Mouse (Mus musculus) MEL (cell line): Measurements from ENCODE around the gene Gfra1. TPM values are rescaled to one million over a fixed set of nuclear protein-coding genes. Genes with fewer than 3 reads are reported as not detected.

ENCODE experiments used
- DNase-seq: peaks from one replicate; pipeline ENCODE4 v3.0.0; 2011; ENCODE audit warnings: low read depth, low spot score
- H3K27ac ChIP-seq: 2 replicates; pipeline ENCODE4 v1.5.1; 2012; ENCODE audit warnings: low read depth, mild to moderate bottlenecking, control low read depth, low read length, moderate library complexity; ENCODE audit not compliant: control insufficient read depth
- H3K27me3 ChIP-seq, 2 experiments: fragments of 150-350 bp in 1 of 2; sonication (generic) in 1 of 2; 2 replicates each; pipeline ENCODE4 v1.6.1; 2012; ENCODE audit warnings: low read length in 2 of 2, mild to moderate bottlenecking in 2 of 2, improper control_type of control experiment in 1 of 2, moderate library complexity in 1 of 2; ENCODE audit not compliant: insufficient read depth in 2 of 2, control insufficient read depth in 1 of 2
- H3K36me3 ChIP-seq, 2 experiments: 2 replicates each; pipeline ENCODE4 v1.6.1; 2012 to 2014; ENCODE audit warnings: low read length in 2 of 2, improper control_type of control experiment in 1 of 2, inconsistent platforms in 1 of 2, mild to moderate bottlenecking in 1 of 2; ENCODE audit not compliant: insufficient read depth in 2 of 2, control insufficient read depth in 1 of 2
- H3K4me1 ChIP-seq, 2 experiments: fragments of 150-350 bp in 1 of 2; sonication (generic) in 1 of 2; 2 replicates each; pipeline ENCODE4 v1.6.1; 2012; ENCODE audit warnings: low read length in 2 of 2, improper control_type of control experiment in 1 of 2, mild to moderate bottlenecking in 1 of 2; ENCODE audit not compliant: insufficient read depth in 2 of 2, control insufficient read depth in 1 of 2
- H3K4me3 ChIP-seq, 2 experiments: fragments of 150-350 bp in 1 of 2; sonication (generic) in 1 of 2; 2 replicates each; pipeline ENCODE4 v1.5.1; 2012; ENCODE audit warnings: low read depth in 2 of 2, low read length in 2 of 2, mild to moderate bottlenecking in 2 of 2, moderate library complexity in 2 of 2, control low read depth in 1 of 2, improper control_type of control experiment in 1 of 2; ENCODE audit not compliant: control insufficient read depth in 1 of 2, insufficient read depth in 1 of 2
- H3K79me2 ChIP-seq: 2 replicates; pipeline ENCODE4 v1.6.1; 2012; ENCODE audit warnings: mild to moderate bottlenecking, low read length, moderate library complexity; ENCODE audit not compliant: control insufficient read depth, poor library complexity, insufficient read depth
- H3K9ac ChIP-seq: 2 replicates; pipeline ENCODE4 v1.6.1; 2012; ENCODE audit warnings: low read depth, mild to moderate bottlenecking, control low read depth, low read length, moderate library complexity; ENCODE audit not compliant: control insufficient read depth, poor library complexity, severe bottlenecking
- H3K9me3 ChIP-seq: fragments of 150-350 bp; sonication (generic); replicated peaks from 2 replicates; pipeline ENCODE4 v1.6.1; 2012; ENCODE audit warnings: mild to moderate bottlenecking, low read length, improper control_type of control experiment, moderate library complexity; ENCODE audit not compliant: insufficient read depth
- CHD2 ChIP-seq: IDR thresholded peaks from 2 replicates; pipeline ENCODE4 v1.6.1; 2011; ENCODE audit warnings: low read length, improper control_type of control experiment
- ELF1 ChIP-seq: IDR thresholded peaks from 2 replicates; pipeline ENCODE4 v1.6.1; 2014; ENCODE audit warnings: low read depth, mild to moderate bottlenecking, inconsistent platforms, low read length, improper control_type of control experiment, moderate library complexity
- ETS1 ChIP-seq: IDR thresholded peaks from 2 replicates; pipeline ENCODE4 v1.6.1; 2012; ENCODE audit warnings: low read depth, mild to moderate bottlenecking, inconsistent platforms, low read length, improper control_type of control experiment, moderate library complexity
- GABPA ChIP-seq: IDR thresholded peaks from 2 replicates; pipeline ENCODE4 v1.6.1; 2012; ENCODE audit warnings: low read depth, mild to moderate bottlenecking, inconsistent platforms, low read length, improper control_type of control experiment, moderate library complexity
- GATA1 ChIP-seq: IDR thresholded peaks from 2 replicates; pipeline ENCODE4 v1.6.1; 2011; ENCODE audit warnings: low read depth, low read length, improper control_type of control experiment
- HCFC1 ChIP-seq: IDR thresholded peaks from 2 replicates; pipeline ENCODE4 v1.6.1; 2012; ENCODE audit warnings: low read depth, mild to moderate bottlenecking, inconsistent platforms, low read length, improper control_type of control experiment, moderate library complexity
- MAFK ChIP-seq: IDR thresholded peaks from 2 replicates; pipeline ENCODE4 v1.6.1; 2011; ENCODE audit warnings: low read depth, mild to moderate bottlenecking, low read length, improper control_type of control experiment, borderline replicate concordance
- MAX ChIP-seq: IDR thresholded peaks from 2 replicates; pipeline ENCODE4 v1.6.1; 2011; ENCODE audit warnings: low read length, improper control_type of control experiment
- MXI1 ChIP-seq: IDR thresholded peaks from 2 replicates; pipeline ENCODE4 v1.6.1; 2011; ENCODE audit warnings: mild to moderate bottlenecking, low read depth, low read length, improper control_type of control experiment
- MYC ChIP-seq: IDR thresholded peaks from 2 replicates; pipeline ENCODE4 v1.6.1; 2011; ENCODE audit warnings: low read depth, mild to moderate bottlenecking, low read length, improper control_type of control experiment, moderate library complexity
- NELFE ChIP-seq: IDR thresholded peaks from 2 replicates; pipeline ENCODE4 v1.6.1; 2011; ENCODE audit warnings: low read depth, low read length, improper control_type of control experiment
- NRF1 ChIP-seq: IDR thresholded peaks from 2 replicates; pipeline ENCODE4 v1.6.1; 2014; ENCODE audit warnings: low read depth, mild to moderate bottlenecking, inconsistent platforms, low read length, improper control_type of control experiment, moderate library complexity; ENCODE audit not compliant: poor library complexity, insufficient read depth, severe bottlenecking
- RAD21 ChIP-seq: IDR thresholded peaks from 2 replicates; pipeline ENCODE4 v1.6.1; 2011; ENCODE audit warnings: mild to moderate bottlenecking, low read depth, low read length, improper control_type of control experiment
- RCOR1 ChIP-seq: IDR thresholded peaks from 2 replicates; pipeline ENCODE4 v1.6.1; 2012; ENCODE audit warnings: low read depth, mild to moderate bottlenecking, inconsistent platforms, low read length, improper control_type of control experiment
- SIN3A ChIP-seq: IDR thresholded peaks from 2 replicates; pipeline ENCODE4 v1.6.1; 2012; ENCODE audit warnings: low read length, improper control_type of control experiment, inconsistent platforms
- SMC3 ChIP-seq: IDR thresholded peaks from 2 replicates; pipeline ENCODE4 v1.6.1; 2011; ENCODE audit warnings: low read depth, low read length, improper control_type of control experiment
- TAL1 ChIP-seq: IDR thresholded peaks from 2 replicates; pipeline ENCODE4 v1.6.1; 2012; ENCODE audit warnings: mild to moderate bottlenecking, inconsistent platforms, low read length, moderate library complexity, mixed read lengths
- TBP ChIP-seq: IDR thresholded peaks from 2 replicates; pipeline ENCODE4 v1.8.0; 2011; ENCODE audit warnings: low read depth, low read length, improper control_type of control experiment
- TCF12 ChIP-seq: IDR thresholded peaks from 2 replicates; pipeline ENCODE4 v1.6.1; 2014; ENCODE audit warnings: low read depth, mild to moderate bottlenecking, inconsistent platforms, low read length, improper control_type of control experiment, moderate library complexity
- UBTF ChIP-seq: IDR thresholded peaks from 2 replicates; pipeline ENCODE4 v1.6.1; 2012; ENCODE audit warnings: low read depth, mild to moderate bottlenecking, inconsistent platforms, low read length, improper control_type of control experiment, moderate library complexity, borderline replicate concordance; ENCODE audit not compliant: insufficient read depth
- ZC3H11A ChIP-seq: IDR thresholded peaks from 2 replicates; pipeline ENCODE4 v1.6.1; 2012; ENCODE audit warnings: low read depth, mild to moderate bottlenecking, inconsistent platforms, low read length, improper control_type of control experiment
- ZKSCAN1 ChIP-seq: IDR thresholded peaks from 2 replicates; pipeline ENCODE4 v1.6.1; 2012; ENCODE audit warnings: low read depth, mild to moderate bottlenecking, inconsistent platforms, low read length, improper control_type of control experiment, moderate library complexity
- ZMIZ1 ChIP-seq: IDR thresholded peaks from 2 replicates; pipeline ENCODE4 v1.6.1; 2012; ENCODE audit warnings: low read depth, mild to moderate bottlenecking, inconsistent platforms, low read length, improper control_type of control experiment, moderate library complexity
- ZNF384 ChIP-seq: IDR thresholded peaks from 2 replicates; pipeline ENCODE4 v1.6.1; 2012; ENCODE audit warnings: low read depth, mild to moderate bottlenecking, inconsistent platforms, low read length, improper control_type of control experiment
- polyA plus RNA-seq, 2 experiments: library from polyadenylated mRNA; stranded (reverse) in 1 of 2; unstranded in 1 of 2; fragments of >175 nt in 1 of 2; fragments of >200 nt in 1 of 2; gene quantifications; 2 replicates each; pipeline versions ENCODE4 v1.2.1 to v1.2.4; 2012; ENCODE audit warnings: low replicate concordance in 2 of 2, low read depth in 1 of 2; ENCODE audit not compliant: insufficient read length in 2 of 2, insufficient read depth in 1 of 2, missing spikeins in 1 of 2
- total RNA-seq: library from RNA; depleted of rRNA; stranded (reverse); fragments of 300-350 nt; gene quantifications from 2 replicates; pipeline ENCODE4 v1.2.3, GENCODE M21; 2012

Gene Gfra1
- total and polyA plus RNA-seq, 3 experiments = not detected

DNA sequence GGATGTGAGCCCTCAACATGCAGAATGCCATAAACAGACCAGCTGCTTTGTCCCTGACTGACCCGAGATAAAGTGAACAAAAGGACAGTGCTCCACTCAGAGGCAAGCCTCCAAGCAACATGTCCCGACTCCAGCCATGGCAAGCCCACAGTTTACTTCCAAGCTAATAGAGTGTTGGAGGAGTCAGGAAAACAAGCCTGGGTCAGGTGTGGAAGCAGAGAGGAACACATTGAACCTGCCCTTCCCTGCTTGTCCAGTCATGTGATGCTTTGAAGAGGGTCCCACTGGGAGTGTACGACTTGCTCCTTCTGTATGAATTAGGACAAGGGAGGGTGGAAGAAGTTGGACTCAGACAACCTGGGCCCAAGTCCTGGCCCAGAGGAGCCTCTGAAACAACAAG is 72.4 kb downstream of the Gfra1 start:
- Histone ChIP-seq H3K36me3 (no peaks in the 10 kb centered on the region), H3K79me2 (no peaks in the 10 kb centered on the region), H3K9me3 (no peaks in the 10 kb centered on the region), H3K9ac (no peak overlapping the region), H3K4me3 (no peak overlapping the region), H3K4me1 (no peaks in the 10 kb centered on the region), H3K27ac (no peak overlapping the region), H3K27me3 (no peaks in the 10 kb centered on the region)
- no peak for DNase-seq
- no peak for TF ChIP-seq TAL1
- no peak for TF ChIP-seq MYC
- TF ChIP-seq TCF12 = no peak
- TF ChIP-seq SMC3 = no peak
- no peak for TF ChIP-seq GABPA
- no peak for TF ChIP-seq HCFC1
- TF ChIP-seq SIN3A = no peak
- TF ChIP-seq NRF1 = no peak
- no peak for TF ChIP-seq GATA1
- no peak for TF ChIP-seq MAFK
- no peak for TF ChIP-seq UBTF
- no peak for TF ChIP-seq NELFE
- no peak for TF ChIP-seq RAD21
- TF ChIP-seq ETS1 = no peak
- TF ChIP-seq MXI1 = no peak
- no peak for TF ChIP-seq ZC3H11A
- TF ChIP-seq CHD2 = no peak
- no peak for TF ChIP-seq RCOR1

DNA sequence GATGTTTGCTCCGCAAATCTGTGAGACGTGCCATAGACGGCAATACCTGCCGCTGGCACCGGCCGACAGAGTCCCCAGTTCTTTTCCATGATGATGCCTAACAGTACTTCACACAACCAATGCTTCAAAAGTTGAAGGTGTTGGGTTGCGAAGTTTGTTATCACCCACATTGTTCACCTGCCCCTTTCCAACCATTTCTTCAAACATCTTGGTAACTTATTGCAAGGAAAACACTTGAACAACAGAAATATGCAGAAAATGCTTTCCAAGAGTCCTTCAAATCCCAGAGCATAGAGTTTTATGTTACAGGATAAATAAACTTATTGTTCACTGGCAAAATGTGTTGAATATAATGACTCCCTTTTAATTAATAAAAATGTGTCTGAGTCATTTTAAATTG is 73.2 kb downstream of the Gfra1 start:
- TF ChIP-seq ZMIZ1 (no peak), MAX (no peak), CHD2 (no peak), ZNF384 (no peak), RAD21 (no peak), TBP (no peak), HCFC1 (no peak), ELF1 (no peak), ZKSCAN1 (no peak), RCOR1 (no peak)
- TF ChIP-seq, all 39 proteins: peak for 0
- no peaks in the 10 kb centered on the region for H3K4me1 ChIP-seq
- H3K27ac ChIP-seq = no peak overlapping the region
- DNase-seq = no peak
- no peaks in the 10 kb centered on the region for H3K36me3 ChIP-seq
- no peak overlapping the region for H3K4me3 ChIP-seq
- no peaks in the 10 kb centered on the region for H3K27me3 ChIP-seq
- H3K79me2 ChIP-seq = no peaks in the 10 kb centered on the region
- no peaks in the 10 kb centered on the region for H3K9me3 ChIP-seq
- no peak overlapping the region for H3K9ac ChIP-seq
